Mouse (Mus musculus) testis, adult 2 months (tissue): ENCODE data around the gene Chst8.

Source experiments
- CTCF ChIP-seq: fragments of 200-500 bp; IDR thresholded peaks from 2 replicates; pipeline ENCODE4 v1.5.1; 2012; ENCODE audit warnings: low read depth, mild to moderate bottlenecking, inconsistent platforms, low read length, moderate library complexity; ENCODE audit not compliant: control insufficient read depth, insufficient read depth, insufficient replicate concordance
- POLR2A ChIP-seq: fragments of 200-500 bp; IDR thresholded peaks from 2 replicates; pipeline ENCODE4 v1.6.1; 2012; ENCODE audit warnings: low read depth, mild to moderate bottlenecking, inconsistent platforms, low read length, moderate library complexity; ENCODE audit not compliant: control insufficient read depth

DNA sequence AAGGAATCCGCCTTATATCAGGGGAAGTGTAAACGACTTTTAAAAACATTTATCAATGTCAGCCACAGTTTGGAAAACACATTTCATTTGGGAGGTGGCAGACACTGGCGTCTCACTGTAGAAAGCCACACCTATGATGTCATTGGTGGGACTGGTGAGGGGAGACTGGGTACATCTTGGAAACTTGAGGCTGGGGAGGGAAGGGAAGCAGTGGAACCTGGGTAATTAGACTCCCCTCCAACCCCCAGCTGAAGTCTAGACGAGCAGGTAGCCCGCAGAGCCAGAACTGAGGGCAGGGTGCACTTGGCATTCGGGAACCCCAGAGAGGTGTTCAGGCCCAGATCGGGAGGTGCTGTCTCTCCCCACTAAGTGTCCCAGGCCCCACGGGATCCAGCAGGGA lies 90.4 kb downstream of the Chst8 start:
- TF ChIP-seq CTCF = no peak
- TF ChIP-seq POLR2A = no peak
